Mouse (Mus musculus) erythroblast, embryonic 14.5 days (primary cell): ENCODE data around the gene Cdpf1. TPM values are rescaled to one million over a fixed set of nuclear protein-coding genes. Genes with fewer than 3 reads are reported as not detected.
"Not testable (repeated sequence)": the region's sequence is repeated elsewhere in the genome, so short reads cannot be mapped to it uniquely, and the experiment has no call there.

Experiments
- H3K27me3 ChIP-seq: 2 replicates; pipeline ENCODE4 v1.6.1; 2012; ENCODE audit warnings: inconsistent platforms; ENCODE audit not compliant: control insufficient read depth
- H3K36me3 ChIP-seq: 2 replicates; pipeline ENCODE4 v1.6.1; 2012; ENCODE audit warnings: mild to moderate bottlenecking, inconsistent platforms; ENCODE audit not compliant: control insufficient read depth
- H3K4me1 ChIP-seq: 2 replicates; pipeline ENCODE4 v1.6.1; 2012; ENCODE audit warnings: inconsistent platforms; ENCODE audit not compliant: control insufficient read depth
- H3K4me3 ChIP-seq: replicated peaks from 2 replicates; pipeline ENCODE3; 2012; ENCODE audit warnings: moderate library complexity, mild to moderate bottlenecking, inconsistent platforms
- H3K9me3 ChIP-seq: 2 replicates; pipeline ENCODE4 v1.6.1; 2012; ENCODE audit warnings: low read length, inconsistent platforms, mixed read lengths; ENCODE audit not compliant: control insufficient read depth
- GATA1 ChIP-seq: IDR thresholded peaks from 2 replicates; pipeline ENCODE4 v1.6.1; 2012; ENCODE audit warnings: low read length, inconsistent platforms, mixed read lengths
- TAL1 ChIP-seq: IDR thresholded peaks from 3 replicates; pipeline ENCODE4 v1.6.1; 2012; ENCODE audit warnings: low read length, inconsistent platforms, mixed read lengths
- polyA plus RNA-seq: library from polyadenylated mRNA; stranded (reverse); fragments of >175 nt; gene quantifications from 2 replicates; pipeline ENCODE4 v1.2.3, GENCODE M21; 2012

The Cdpf1 gene
- polyA plus RNA-seq, 1 experiment: 1.8 TPM

DNA sequence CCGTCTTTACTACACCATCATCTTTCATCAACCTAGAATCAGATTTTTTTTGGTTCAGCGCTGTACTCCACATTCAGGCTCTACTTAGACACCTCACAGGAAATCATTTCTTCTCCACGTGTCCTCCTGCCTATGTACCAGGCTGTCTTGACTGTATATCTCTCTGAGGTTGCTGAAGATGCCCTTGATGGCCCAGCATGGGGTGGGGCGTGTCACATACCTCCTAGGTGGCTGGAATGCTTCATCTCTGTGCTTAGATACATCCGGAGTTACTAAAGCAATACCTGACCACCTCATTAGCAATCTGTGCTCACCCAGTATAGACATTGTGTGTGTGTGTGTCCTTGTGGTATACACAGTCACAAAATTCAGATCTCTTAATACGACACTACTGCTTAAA is 16.0 kb downstream of the Cdpf1 start:
- Histone ChIP-seq H3K9me3 (no peaks in the 10 kb centered on the region), H3K36me3 (no peaks in the 10 kb centered on the region; the same call in 1 of the 2 replicates), H3K27me3 (no peaks in the 10 kb centered on the region), H3K4me1 (no peaks in the 10 kb centered on the region), H3K4me3 (no peak overlapping the region)
- TF ChIP-seq GATA1 (no peak), TAL1 (no peak)

DNA sequence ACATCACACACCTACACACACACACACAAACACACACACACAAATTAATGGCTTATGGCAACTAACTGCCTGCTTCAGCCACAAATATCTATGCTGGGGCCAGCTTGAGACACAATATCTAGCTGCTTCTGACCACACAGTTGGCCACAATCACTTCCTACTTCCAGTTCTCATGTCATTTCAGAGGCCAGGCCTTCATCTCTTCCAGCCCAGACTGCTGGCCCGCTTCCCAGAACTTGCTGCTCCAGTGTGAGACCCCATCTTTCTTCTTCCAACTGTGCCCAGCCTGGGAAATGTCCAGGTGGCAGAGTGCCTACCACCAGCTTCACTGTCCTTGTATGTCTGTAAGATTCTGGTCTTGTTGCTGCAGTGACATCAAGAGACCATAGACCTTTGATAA is 18.7 kb downstream of the Cdpf1 start:
- Histone ChIP-seq H3K27me3 (no peaks in the 10 kb centered on the region), H3K4me3 (no peak overlapping the region), H3K9me3 (no peaks in the 10 kb centered on the region), H3K4me1 (no peaks in the 10 kb centered on the region), H3K36me3 (no peaks in the 10 kb centered on the region; the same call in 1 of the 2 replicates)
- no peak for TF ChIP-seq TAL1

DNA sequence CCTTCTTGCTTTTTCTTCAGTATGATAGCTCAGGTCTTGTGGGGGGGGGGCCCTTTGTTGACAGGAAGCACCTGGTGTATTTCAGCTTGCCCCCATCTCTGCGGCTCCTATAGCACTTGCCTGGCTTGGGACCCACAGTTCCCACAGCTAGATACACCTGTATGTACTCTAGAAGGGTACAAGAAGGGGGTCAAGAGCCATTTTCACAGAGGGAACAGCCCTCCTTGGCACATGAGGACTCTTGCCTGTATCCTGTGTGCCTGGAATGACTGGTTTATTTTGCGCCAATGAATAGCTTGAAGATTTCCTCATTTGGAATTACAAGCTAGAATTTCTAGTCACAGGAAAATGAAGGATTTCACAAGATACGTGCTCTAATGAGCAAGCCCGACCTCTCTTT is 20.0 kb downstream of the Cdpf1 start:
- Histone ChIP-seq H3K4me3 (no peak overlapping the region), H3K36me3 (no peaks in the 10 kb centered on the region; the same call in 1 of the 2 replicates), H3K9me3 (no peaks in the 10 kb centered on the region), H3K4me1 (no peaks in the 10 kb centered on the region), H3K27me3 (no peaks in the 10 kb centered on the region)
- no peak for TF ChIP-seq TAL1
- TF ChIP-seq GATA1: no peak

DNA sequence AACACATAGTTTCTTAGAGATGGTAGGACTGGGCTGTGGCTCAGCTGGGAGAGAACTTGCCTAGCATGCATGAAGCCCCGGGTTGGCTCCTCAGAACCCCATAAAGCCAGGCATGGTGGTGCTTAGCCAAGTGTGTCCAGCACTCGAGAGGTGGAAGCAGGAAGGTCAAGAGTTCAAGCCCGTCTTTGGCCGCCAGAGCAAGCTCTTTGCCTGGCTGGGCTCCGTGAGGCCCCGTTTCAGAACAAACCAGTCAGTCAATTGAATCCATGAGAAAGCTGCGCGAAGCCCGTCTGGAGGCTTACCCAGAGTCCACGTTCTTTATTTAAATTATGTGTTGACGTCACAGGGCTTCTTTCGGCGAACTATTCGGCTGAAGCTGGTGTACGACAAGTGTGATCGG is 22.9 kb downstream of the Cdpf1 start:
- Histone ChIP-seq H3K9me3 (no peaks in the 10 kb centered on the region), H3K36me3 (no peaks in the 10 kb centered on the region; the same call in 1 of the 2 replicates), H3K4me1 (no peaks in the 10 kb centered on the region), H3K27me3 (no peaks in the 10 kb centered on the region), H3K4me3 (no peak overlapping the region)
- TF ChIP-seq GATA1: no peak
- no peak for TF ChIP-seq TAL1

DNA sequence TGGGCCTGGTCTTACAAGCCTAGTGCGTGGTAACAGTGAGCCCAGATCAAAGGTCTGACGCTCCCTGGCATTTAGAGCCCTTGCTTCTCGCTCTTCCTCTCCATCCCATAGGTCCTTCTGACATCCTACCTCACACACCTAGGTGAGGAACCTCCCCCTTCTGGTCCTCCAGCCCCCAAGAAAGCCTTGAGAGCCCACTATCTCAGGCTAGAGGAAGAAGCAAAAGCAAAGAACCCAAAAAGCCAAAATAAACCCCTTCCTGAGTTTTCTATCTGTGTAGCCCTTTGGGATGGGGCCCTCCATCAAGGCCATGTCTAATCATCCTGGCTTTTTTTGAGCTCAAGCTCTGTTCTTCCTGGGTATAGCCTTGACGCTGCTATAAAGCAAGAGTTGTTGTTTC is 23.4 kb downstream of the Cdpf1 start:
- Histone ChIP-seq H3K4me3 (no peak overlapping the region), H3K36me3 (no peaks in the 10 kb centered on the region; the same call in 1 of the 2 replicates), H3K9me3 (0 out of 2 replicates have a peak, but pooled peaks cover 2% of the 10 kb centered on the region), H3K27me3 (no peaks in the 10 kb centered on the region), H3K4me1 (no peaks in the 10 kb centered on the region)
- TF ChIP-seq GATA1: no peak
- no peak for TF ChIP-seq TAL1

DNA sequence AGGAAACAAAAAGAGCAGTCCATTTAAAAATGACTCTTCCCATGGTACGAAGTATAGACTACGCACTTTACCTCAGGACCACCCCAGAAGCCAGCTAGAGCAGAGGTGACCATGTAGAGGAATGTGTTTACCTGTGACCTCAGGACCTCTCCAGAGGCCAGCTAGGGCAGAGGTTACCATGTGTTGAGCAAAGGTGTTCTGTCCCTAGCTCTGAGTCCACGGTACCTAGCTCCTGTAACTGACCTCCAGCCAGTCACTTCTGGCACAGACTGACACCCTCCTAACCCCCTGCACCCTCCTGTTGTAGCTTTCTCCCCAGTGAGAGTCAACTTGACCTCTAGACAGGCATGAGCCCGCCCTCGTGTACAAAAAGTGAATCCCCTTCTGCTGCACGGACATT is 24.0 kb downstream of the Cdpf1 start:
- no peaks in the 10 kb centered on the region for H3K27me3 ChIP-seq
- 0 out of 2 replicates have a peak, but pooled peaks cover 2% of the 10 kb centered on the region for H3K9me3 ChIP-seq
- H3K4me1 ChIP-seq: no peaks in the 10 kb centered on the region
- no peaks in the 10 kb centered on the region; the same call in 1 of the 2 replicates for H3K36me3 ChIP-seq
- TF ChIP-seq GATA1 (no peak), TAL1 (no peak)
- no peak overlapping the region for H3K4me3 ChIP-seq

DNA sequence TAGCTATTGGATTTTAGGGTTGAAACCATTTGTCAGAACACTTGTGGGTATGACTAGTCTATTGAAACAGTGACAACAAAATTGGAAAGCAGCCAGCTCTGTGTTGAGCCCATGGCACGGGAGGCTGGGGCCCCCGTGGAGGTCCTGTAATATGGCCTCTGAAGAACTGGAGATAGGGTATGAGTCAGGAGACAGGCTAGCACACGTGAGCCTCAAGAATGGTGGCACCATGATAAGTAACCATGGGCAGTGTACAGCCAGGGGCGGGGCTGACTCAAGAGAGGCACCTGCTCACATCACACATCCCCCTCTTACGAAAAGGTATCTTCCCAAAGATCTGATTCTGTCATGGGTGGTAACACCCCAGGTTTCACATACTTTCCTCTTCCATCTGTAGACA is 24.8 kb downstream of the Cdpf1 start:
- no peak for TF ChIP-seq GATA1
- TF ChIP-seq TAL1: no peak
- Histone ChIP-seq H3K36me3 (no peaks in the 10 kb centered on the region; the same call in 1 of the 2 replicates), H3K4me3 (no peak overlapping the region), H3K27me3 (no peaks in the 10 kb centered on the region), H3K4me1 (no peaks in the 10 kb centered on the region), H3K9me3 (0 out of 2 replicates have a peak, but pooled peaks cover 2% of the 10 kb centered on the region)

DNA sequence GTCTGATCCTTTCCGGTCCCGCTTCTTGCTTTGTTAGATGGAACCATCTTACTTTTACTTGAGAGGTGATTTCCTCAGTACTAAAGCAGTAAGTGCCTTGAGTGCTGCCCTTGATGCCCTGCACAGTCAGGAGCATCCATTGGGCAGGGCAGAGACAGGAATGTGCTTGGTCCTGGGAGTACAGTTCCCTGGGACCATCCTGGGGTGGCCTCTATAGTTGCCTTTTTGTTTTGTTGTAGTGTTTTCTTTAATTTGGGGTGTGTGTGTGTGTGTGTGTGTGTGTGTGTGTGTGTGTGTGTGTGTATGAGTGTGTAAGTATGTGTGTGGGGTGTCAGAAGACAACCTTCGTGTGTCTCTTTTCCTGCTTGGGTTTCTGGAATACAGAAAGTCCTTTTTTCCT is 27.2 kb downstream of the Cdpf1 start:
- Histone ChIP-seq H3K4me3 (no peak overlapping the region), H3K4me1 (no peaks in the 10 kb centered on the region), H3K9me3 (0 out of 2 replicates have a peak, but pooled peaks cover 2% of the 10 kb centered on the region), H3K36me3 (no peaks in the 10 kb centered on the region; the same call in 1 of the 2 replicates), H3K27me3 (no peaks in the 10 kb centered on the region)
- TF ChIP-seq TAL1 (no peak), GATA1 (no peak)

DNA sequence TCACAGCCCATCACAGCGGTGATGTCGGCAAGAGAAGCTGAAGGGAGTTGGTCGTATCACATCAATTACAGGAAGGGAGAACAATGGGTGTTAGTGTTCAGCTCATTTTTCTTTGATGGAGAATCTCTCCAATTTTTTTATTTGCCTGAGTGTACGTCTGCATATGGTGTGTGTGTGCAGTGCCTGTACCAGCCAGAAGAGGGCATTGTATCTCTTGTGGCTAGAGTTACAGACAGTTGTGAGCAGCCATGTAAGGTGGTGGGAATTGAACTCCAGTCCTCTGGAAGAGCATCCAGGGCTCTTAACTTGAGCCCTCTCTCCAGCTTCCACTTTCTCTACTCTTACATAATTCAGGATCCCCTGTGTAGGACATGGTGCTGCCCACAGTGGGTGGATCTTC is 28.4 kb downstream of the Cdpf1 start:
- Histone ChIP-seq H3K4me1 (no peaks in the 10 kb centered on the region), H3K27me3 (no peaks in the 10 kb centered on the region)
- TF ChIP-seq TAL1 (no peak), GATA1 (no peak)

DNA sequence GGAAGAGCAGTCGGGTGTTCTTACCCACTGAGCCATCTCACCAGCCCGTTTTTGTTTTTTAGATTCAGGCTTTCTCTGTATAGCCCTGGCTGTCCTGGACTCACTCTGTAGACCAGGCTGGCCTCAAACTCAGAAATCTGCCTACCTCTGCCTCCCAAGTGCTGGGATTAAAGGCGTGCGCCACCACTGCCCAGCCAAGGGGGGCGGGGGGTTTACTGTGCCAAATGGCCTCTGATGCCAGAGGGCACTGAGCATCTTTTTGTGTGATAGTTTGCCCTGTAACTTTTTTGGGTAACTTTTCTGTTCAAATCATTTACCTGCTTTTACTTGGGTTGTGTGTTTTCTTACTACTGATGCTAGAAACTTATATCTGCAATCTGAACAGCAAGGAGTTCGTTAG is 32.6 kb downstream of the Cdpf1 start:
- not testable (repeated sequence) for H3K4me3 ChIP-seq, H3K27me3 ChIP-seq, H3K9me3 ChIP-seq, H3K4me1 ChIP-seq, H3K36me3 ChIP-seq

More for the DNA sequence above, 28.4 kb downstream of the Cdpf1 start:
- Histone ChIP-seq H3K36me3 (no peaks in the 10 kb centered on the region; the same call in 1 of the 2 replicates), H3K9me3 (0 out of 2 replicates have a peak, but pooled peaks cover 2% of the 10 kb centered on the region), H3K4me3 (no peak overlapping the region)
